Mouse (Mus musculus) gastrocnemius, adult 18-20 months (tissue): ENCODE measurements around the gene Ldhc. TPM values are rescaled to one million over a fixed set of nuclear protein-coding genes. Genes with fewer than 3 reads are reported as not detected.
"Not testable (repeated sequence)": the region's sequence is repeated elsewhere in the genome, so short reads cannot be mapped to it uniquely, and the experiment has no call there.

Experiments used
- DNase-seq: peaks from one replicate; pipeline ENCODE4 v3.0.0; 2021; ENCODE audit warnings: low spot score
- long read RNA-seq, 2 experiments: library from polyadenylated mRNA; stranded (forward); transcript quantifications; one replicate each; pipeline ENCODE4 v2.0.0; 2021
- total RNA-seq, 2 experiments: library from RNA; stranded (reverse); gene quantifications; 2 replicates each; pipeline ENCODE4 v1.2.3; 2021

Gene Ldhc
- total RNA-seq: not detected
- long read RNA-seq, experiment 1: 0 reads
- long read RNA-seq, experiment 2: 0 reads

- DNase-seq: no peak
These were observed at the start of gene Ldhc for GRCm38 (mm10) chr7:46860996-46861395. TSS of gene Ldhc (plus strand) at chr7:46861203.

GRCm38 (mm10) chr7:46814012-46814411 is 47.0 kb upstream of the Ldhc start:
- no peak for DNase-seq

- not testable (repeated sequence) for DNase-seq
These were observed 39.9 kb upstream of the Ldhc start for GRCm38 (mm10) chr7:46820876-46821632.

- peak; percentile 82 for DNase-seq
These were observed 33.8 kb upstream of the Ldhc start for GRCm38 (mm10) chr7:46827046-46827802.

GRCm38 (mm10) chr7:46827803-46828184 is 33.2 kb upstream of the Ldhc start:
- no peak for DNase-seq

GRCm38 (mm10) chr7:46829911-46830310 is 31.1 kb upstream of the Ldhc start:
- DNase-seq: no peak

- no peak for DNase-seq
These were observed 30.0 kb upstream of the Ldhc start for GRCm38 (mm10) chr7:46830799-46831590.

GRCm38 (mm10) chr7:46831693-46832092 is 29.3 kb upstream of the Ldhc start:
- DNase-seq: no peak

GRCm38 (mm10) chr7:46832112-46832810 is 28.7 kb upstream of the Ldhc start:
- not testable (repeated sequence) for DNase-seq

GRCm38 (mm10) chr7:46833266-46833665 is 27.7 kb upstream of the Ldhc start:
- no peak for DNase-seq

- DNase-seq: no peak
These were observed 27.2 kb upstream of the Ldhc start for GRCm38 (mm10) chr7:46833670-46834255.

GRCm38 (mm10) chr7:46834994-46835610 is 25.9 kb upstream of the Ldhc start:
- DNase-seq: no peak

- DNase-seq: no peak
These were observed 24.6 kb upstream of the Ldhc start for GRCm38 (mm10) chr7:46836357-46836756.

GRCm38 (mm10) chr7:46837073-46837472 is 23.9 kb upstream of the Ldhc start:
- no peak for DNase-seq

- DNase-seq: peak; percentile 65
These were observed 22.8 kb upstream of the Ldhc start for GRCm38 (mm10) chr7:46838104-46838671.

- DNase-seq: peak; percentile 88
These were observed 22.1 kb upstream of the Ldhc start for GRCm38 (mm10) chr7:46838891-46839302.

- no peak for DNase-seq
These were observed 21.6 kb upstream of the Ldhc start for GRCm38 (mm10) chr7:46839446-46839845.

GRCm38 (mm10) chr7:46839861-46840260 is 21.1 kb upstream of the Ldhc start:
- DNase-seq: no peak

GRCm38 (mm10) chr7:46840326-46840725 is 20.7 kb upstream of the Ldhc start:
- no peak for DNase-seq
